Mouse (Mus musculus) mouse trophoblast stem cell (cell line): ENCODE results near the gene Igdcc4.

Experiments
- in situ Hi-C, 2 experiments: fragments of 300-500 bp; cut with MseI, MboI; formaldehyde crosslinking; loops; 2 replicates in 1 of 2; 3 replicates in 1 of 2; pipeline ENCODE4 v1.15.1; 2025

Igdcc4 gene

DNA sequence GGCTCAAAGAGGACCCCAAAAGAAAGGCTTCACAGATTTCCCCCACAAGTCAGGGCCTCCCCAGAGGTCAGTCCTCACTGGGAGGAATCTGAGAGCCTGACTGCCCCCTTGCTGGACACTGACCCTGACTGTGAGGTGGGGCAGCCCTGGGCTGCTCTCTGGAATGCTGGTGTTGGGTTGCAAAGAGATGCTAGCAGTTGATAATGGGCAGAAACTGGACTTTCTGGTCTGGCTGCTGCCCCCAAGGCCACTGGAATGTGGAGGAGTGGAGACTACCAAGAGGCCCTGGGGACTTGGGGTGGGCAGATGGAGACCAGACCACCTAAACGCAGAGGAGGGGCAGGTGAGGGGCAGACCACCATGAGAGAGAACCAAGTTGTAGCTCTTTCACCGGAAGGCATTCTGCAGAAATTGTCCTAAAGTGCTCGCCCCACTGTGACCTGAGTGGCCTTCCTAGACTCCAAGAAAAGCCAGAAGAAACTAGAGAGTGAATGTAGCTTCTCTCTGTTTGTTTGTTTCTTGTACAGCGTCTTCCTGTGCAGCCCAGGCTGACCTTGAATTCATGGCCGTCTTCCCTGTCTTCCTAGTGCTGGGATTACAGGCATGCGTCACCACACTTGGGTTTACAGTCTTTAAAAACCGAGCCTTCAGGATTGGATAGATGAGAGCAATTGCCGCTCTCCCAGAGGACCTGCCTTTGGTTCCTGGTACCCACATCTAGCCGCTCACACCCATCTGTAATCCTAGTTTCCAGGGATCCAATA lies 53.6 kb downstream of the Igdcc4 start:
- in situ Hi-C loops = no loop called here

GRCm38 (mm10) chr9:65156604-65157003 lies 55.3 kb downstream of the Igdcc4 start:
- in situ Hi-C loops = no loop called here

DNA sequence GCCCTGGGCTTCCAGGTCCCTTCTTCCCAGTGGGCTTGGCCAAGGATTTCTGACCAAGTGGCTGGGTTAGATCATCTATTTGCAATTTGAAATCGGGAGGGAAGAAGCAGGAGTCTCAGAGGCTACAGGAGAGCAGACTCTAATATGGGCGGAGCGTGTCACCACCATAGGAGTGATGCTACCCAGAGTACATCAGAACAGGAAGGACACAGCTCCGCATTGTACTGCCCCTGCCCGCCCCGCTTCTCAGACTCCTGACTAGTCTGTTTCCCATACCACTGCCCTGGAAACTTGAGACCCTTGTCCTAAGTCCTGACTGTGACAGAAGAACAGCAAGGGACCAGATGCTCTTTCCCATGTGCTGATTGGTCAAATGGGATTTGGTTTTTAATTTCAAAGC lies 56.3 kb downstream of the Igdcc4 start:
- in situ Hi-C loops = no loop called here

GRCm38 (mm10) chr9:65161188-65161587 lies 59.9 kb downstream of the Igdcc4 start:
- in situ Hi-C loops = no loop called here

DNA sequence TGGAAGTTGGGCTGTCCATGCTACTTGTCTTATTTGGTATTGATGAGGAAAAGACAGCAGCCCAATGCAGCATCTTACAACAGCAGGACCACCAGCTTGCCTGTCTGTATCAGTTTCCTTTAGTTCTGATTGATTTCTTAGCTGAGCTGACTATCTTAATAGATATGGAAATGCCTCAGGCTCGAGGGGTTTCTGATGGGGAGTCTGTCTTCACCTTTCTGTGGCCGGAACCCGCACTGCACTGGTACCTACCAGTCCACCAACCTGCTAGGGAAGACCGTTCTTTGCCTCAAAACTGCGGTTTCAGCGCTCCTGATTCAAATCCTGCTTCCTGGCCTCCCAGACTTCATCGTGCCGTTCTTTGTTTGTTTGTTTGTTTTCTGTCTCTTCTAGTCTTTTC lies 60.6 kb downstream of the Igdcc4 start:
- in situ Hi-C loops = no loop called here

GRCm38 (mm10) chr9:65162711-65163639 lies 61.7 kb downstream of the Igdcc4 start:
- in situ Hi-C loops = no loop called here

- in situ Hi-C loops = no loop called here
Observed at GRCm38 (mm10) chr9:65164870-65165269, 63.6 kb downstream of the Igdcc4 start.

- in situ Hi-C loops = no loop called here
Observed at GRCm38 (mm10) chr9:65166386-65166785, 65.1 kb downstream of the Igdcc4 start.

DNA sequence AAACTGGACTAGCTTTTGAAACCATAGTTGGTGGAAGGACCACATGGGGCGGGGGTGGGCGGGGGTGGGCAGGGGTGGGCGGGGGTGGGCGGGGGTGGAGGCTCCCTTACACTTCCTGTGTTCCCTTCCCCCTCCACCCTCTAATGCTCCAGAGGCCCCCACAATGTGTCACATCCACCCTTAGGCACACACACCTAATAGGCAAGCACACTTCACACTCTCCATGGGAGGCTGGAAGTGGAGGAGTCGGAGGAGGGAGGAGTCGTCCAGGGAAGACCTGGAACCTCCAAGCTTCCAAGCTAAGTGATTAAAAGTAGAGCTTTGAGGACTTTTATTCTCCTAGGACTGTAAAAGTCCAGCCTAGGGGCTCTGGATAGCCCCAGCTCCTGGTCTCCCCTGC lies 67.2 kb downstream of the Igdcc4 start:
- in situ Hi-C loops = no loop called here

DNA sequence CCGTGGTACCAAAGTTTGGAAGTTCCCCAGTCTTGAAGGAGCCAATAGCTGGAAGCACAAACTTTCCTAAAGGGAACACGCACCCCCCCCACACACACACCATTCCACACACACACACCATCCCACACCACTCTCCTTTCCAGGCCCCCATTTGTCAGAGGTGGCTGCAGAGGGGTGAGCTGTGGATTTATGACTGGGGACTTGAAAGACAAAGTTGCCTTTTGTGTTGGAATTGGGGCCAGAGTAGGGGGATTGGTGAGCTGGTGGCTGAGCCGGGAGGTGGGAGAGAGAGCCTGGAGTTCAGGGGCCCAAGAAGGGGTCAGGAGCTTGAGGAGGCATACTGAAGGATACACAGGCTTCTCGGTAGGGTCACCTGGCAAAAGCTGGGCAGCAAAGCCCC lies 67.7 kb downstream of the Igdcc4 start:
- in situ Hi-C loops = no loop called here

DNA sequence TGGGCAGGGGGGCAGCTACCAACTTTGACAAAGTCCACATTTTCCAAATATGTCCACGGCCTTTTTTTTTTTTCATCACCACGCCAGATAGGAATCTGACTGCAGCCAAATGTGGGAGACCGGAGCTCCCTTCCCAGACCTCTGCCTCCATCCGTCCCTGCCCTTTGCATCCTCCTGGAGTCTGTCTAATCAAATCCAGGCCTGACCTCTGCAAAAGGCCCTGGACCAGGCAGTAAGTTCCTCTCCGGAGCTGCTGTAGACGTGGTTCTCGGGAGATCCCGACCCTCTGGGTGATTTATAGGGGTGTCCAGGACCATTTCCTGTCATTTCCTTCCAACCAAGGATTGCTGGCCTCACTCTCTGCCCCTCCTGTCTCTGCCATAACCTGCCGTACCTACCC lies 71.4 kb downstream of the Igdcc4 start:
- in situ Hi-C loops = no loop called here

DNA sequence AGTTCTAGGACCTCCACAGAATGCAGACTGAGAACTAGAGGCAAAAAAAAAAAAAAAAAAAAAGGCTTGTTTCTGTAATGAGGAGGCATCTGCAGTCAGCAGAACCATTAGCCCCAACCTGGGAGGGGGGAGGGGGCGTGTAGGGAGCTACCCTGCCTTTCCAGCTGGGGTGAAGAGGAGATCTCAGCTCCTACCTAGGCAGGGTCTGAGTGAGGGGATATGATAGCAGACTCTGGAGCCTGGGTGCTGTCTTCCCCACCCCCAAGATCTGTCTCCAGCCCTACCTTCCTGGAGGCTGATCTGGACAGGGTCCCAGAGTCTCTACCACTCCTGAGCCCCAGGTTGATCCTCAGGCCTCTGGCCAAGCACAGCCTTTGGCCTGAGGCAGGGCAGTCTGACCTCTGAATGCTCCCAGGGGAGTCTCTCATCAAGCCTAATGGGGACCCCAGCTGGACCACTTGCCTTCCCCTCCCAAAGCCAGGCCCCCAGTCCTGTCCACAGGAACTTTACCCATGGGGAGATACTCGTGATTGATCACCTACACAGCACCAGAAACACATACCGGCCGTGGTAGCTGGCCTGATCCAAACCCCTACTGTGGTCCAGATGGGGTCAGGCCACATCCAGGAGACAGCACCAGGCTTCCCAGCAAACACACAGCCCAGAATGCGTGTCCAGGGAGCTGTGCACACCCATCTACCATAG lies 74.1 kb downstream of the Igdcc4 start:
- in situ Hi-C loops = no loop called here

- in situ Hi-C loops = no loop called here
Observed at GRCm38 (mm10) chr9:65175939-65176871, 74.9 kb downstream of the Igdcc4 start.

DNA sequence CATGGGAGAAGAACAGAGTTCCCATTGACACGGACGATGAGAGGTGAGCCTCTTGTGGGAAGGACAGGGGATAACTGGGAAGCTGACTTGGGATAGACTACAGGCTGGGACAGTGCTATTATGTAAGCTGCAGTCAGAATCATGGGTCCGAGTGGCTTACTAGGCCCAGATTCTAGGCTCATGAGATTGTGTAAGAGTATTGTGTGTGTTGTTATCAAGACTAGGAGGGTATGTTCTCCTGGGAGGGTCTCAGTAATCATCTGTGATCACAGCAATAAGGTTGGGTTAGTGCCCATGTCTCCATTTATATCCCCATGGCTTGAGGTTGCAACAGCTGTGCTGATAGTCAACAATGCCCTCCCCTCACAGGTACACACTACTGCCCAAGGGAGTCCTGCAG lies 76.2 kb downstream of the Igdcc4 start:
- in situ Hi-C loops = no loop called here

DNA sequence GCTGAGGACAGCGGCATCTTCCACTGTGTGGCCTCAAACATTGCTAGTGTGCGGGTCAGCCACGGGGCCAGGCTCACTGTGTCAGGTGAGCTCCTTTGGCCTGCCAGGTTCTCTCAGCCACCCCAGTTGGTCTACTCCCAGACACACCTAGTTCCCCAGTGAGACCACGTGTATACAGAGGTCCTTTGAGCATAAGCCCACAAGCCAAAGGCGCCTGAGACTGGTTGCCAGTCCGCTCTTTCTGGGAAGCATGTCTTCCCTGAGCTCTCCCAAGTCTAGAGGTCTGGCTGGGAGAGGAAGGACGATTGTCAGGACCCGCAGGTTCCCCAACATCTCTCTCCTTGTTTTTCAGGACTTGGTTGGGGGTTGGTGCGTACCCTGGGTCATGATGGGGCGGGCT lies 76.6 kb downstream of the Igdcc4 start:
- in situ Hi-C loops = no loop called here

DNA sequence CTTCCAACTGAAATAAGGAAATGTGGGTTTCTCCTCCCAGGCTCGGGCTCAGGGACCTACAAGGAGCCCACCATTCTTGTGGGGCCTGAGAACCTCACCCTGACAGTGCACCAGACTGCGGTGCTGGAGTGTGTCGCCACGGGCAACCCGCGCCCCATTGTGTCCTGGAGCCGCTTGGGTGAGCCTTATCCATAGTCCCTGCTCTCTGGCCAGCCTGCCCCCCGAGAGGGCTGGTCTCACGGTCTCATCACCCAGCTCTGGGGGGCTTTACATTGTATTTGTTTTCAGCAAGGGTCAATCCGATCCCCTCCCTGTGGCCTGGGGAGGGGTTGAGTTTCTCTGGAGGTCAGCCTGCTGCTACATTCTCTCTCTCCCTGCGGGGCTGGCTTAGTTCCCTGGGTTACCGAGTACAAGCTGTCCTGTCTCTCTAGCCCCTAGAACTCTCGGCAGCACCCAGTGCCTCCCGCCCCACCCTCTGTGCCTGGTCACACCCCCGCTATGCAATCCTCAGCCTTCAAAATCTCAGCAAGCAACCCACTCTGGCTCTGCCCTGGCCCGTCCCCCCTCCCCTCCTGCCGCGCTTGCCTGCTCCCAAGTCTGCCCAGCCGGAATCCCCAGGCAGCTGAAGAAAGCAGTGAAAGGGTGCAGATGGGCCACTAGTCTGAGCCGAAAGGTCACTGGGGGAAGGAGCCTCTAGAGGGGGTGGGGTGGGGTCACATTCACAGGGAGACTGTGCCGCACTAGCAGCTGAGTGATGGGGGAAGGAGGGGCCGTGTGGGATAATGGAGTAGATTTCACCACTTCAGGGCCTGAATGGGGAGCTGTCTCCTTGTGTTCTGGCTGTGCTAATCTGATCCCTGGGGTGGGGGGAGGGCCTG lies 77.3 kb downstream of the Igdcc4 start:
- in situ Hi-C loops = no loop called here

DNA sequence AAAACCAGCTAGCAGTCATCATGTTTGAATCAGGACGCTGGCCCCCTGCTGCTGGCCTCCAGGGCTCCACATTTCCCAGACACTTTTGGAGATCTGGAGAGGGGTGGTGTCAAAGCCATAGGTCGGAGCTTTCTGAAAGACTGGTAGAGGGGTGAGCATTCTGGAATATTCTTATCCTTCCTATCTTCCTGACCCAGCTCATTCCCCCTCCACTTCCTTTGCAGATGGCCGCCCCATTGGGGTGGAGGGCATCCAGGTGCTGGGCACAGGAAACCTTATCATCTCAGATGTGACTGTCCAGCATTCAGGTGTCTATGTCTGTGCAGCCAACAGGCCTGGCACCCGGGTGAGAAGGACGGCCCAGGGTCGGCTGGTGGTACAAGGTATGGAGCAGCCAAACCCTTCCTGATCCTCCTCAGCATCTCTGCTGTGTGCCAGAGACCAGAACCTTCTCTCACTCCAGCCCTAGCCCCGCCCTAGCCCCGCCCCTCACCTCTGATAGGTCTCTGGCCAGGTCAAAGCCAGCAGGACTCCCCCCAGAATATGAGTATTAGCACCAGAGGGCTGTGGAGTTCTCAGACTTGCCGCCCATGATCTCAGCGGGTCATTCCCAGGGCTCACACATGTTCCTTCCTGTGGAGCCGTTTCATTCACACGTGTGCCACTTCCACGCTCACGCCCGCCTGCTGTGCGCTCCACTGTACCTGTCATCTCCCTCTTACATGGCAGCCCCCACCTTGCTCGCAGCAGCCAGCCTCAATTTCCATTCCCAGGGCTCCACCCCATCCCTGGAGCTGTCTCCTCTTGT lies 78.7 kb downstream of the Igdcc4 start:
- in situ Hi-C loops = loop anchor here in 1 of 2 experiments (10.0 kb wide), 1 partner anchor 45 kb away; no protein-coding TSS in a partner anchor
